Mouse (Mus musculus): Measurements from ENCODE around the gene Tmed6. TPM values are rescaled to one million over a fixed set of nuclear protein-coding genes. Genes with fewer than 3 reads are reported as not detected.
A peak's percentile ranks its signal among the peaks of the same experiment; 100 is the strongest.
"Not testable (repeated sequence)": the region's sequence is repeated elsewhere in the genome, so short reads cannot be mapped to it uniquely, and the experiment has no call there.

Gene Tmed6
- total RNA-seq, 2 experiments from 2014 or later, result not detected

DNA sequence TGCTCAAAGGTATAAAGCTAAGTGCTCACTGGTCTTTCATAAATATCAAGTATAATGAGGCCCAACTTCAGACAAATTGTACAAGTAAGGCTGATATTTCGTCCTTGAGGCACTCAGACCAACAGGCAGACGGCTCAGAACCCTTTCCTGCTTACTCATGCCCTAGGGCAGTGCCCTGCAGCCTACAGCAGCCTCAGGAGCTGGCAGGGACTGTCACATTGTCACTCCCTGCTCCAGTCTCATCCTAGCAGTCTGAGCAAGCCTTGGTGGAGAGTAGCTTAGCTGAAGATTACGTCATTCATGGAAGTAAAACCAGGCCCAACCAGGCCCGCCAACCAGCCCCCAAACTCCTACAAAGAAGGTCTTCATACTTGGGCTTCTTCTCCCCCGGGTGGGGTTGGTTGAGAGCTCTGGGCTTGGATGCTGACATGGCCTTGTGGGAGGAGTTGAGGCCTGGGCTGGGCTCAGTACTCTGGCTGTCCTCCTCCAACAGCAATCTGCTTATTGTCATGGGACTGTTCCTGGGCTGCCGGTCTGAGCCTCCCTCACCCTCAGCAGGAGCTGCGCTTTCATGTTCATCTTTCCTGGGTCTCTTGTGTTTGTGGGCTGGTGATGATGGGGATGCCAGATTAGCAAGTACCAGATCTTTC lies 10.9 kb upstream of the Tmed6 start:
- no peak for ATAC-seq (replicated peaks; ENCODE audit: low FRiP score, poor library complexity, severe bottlenecking)

DNA sequence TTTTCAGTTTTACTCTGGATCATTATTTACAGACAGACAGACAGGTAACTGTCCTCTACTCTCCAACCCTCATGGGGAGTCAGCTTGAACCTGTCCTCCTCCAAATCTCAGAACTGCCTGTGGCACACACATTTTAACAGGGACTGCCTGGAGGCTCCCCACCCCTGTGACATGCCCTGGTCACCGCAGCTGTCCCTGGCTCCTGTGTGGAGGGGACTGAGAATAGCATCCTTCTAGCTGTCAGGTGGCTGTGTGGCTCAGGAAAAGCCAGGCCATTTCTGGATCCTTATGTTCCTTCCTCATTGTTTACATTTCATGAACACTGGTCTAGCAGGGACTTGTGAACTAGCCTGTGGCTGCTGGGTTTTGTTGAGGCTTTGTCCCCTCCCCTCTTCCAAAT lies 8.7 kb upstream of the Tmed6 start:
- no peak for ATAC-seq (replicated peaks; ENCODE audit: low FRiP score, poor library complexity, severe bottlenecking)

- no peak for ATAC-seq (replicated peaks; ENCODE audit: low FRiP score, poor library complexity, severe bottlenecking)
Measured at GRCm38 (mm10) chr8:107073706-107074105, 8.3 kb upstream of the Tmed6 start.

GRCm38 (mm10) chr8:107062613-107063012 lies 2.8 kb downstream of the Tmed6 start:
- ATAC-seq (replicated peaks; ENCODE audit: low FRiP score, poor library complexity, severe bottlenecking), result no peak

GRCm38 (mm10) chr8:107056973-107057369 lies 8.5 kb downstream of the Tmed6 start:
- ATAC-seq (replicated peaks; ENCODE audit: low FRiP score, poor library complexity, severe bottlenecking), result peak; percentile 48

GRCm38 (mm10) chr8:107056076-107056972 lies 9.1 kb downstream of the Tmed6 start, which contains the start of the genes Cog8 and Nip7:
Gene Cog8, minus strand, starts transcription at chr8:107056689.
Gene Nip7, plus strand, starts transcription at chr8:107056877.
- peak; percentile 97 for ATAC-seq (replicated peaks; ENCODE audit: low FRiP score, poor library complexity, severe bottlenecking)

GRCm38 (mm10) chr8:107052046-107052445 lies 13.4 kb downstream of the Tmed6 start:
- ATAC-seq (replicated peaks; ENCODE audit: low FRiP score, poor library complexity, severe bottlenecking), result no peak

GRCm38 (mm10) chr8:107049480-107049879 lies 16.0 kb downstream of the Tmed6 start:
- no peak for ATAC-seq (replicated peaks; ENCODE audit: low FRiP score, poor library complexity, severe bottlenecking)

GRCm38 (mm10) chr8:107048061-107048941 lies 17.1 kb downstream of the Tmed6 start, which contains the start of gene Pdf:
Gene Pdf, minus strand, starts transcription at chr8:107048614.
- ATAC-seq (replicated peaks; ENCODE audit: low FRiP score, poor library complexity, severe bottlenecking), result peak; percentile 40; the same call in 1 of the 2 replicates

GRCm38 (mm10) chr8:107046976-107047375 lies 18.5 kb downstream of the Tmed6 start:
- no peak for ATAC-seq (replicated peaks; ENCODE audit: low FRiP score, poor library complexity, severe bottlenecking)

DNA sequence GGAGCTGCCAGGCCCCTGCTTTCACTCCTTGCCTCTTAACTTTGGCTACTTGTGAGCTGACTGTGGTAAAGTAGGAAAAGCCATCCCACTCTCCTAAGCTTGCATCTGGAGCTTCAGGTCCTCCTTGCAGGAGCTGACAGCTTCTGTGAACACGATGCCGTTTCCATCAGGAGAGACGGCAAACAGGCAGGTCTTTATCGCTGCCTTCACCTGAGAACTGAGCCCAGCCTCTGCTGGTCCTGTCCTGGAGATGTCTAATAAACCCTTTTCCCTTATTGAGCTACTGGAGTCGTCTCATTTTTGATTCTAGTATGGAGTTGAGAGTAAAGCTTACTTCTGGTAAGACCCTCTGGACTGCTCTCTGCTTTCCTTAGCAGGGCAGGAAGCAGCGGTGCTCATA lies 20.0 kb downstream of the Tmed6 start:
- no peak for ATAC-seq (replicated peaks; ENCODE audit: low FRiP score, poor library complexity, severe bottlenecking)

GRCm38 (mm10) chr8:107040632-107041031 lies 24.8 kb downstream of the Tmed6 start:
- no peak for ATAC-seq (replicated peaks; ENCODE audit: low FRiP score, poor library complexity, severe bottlenecking)

DNA sequence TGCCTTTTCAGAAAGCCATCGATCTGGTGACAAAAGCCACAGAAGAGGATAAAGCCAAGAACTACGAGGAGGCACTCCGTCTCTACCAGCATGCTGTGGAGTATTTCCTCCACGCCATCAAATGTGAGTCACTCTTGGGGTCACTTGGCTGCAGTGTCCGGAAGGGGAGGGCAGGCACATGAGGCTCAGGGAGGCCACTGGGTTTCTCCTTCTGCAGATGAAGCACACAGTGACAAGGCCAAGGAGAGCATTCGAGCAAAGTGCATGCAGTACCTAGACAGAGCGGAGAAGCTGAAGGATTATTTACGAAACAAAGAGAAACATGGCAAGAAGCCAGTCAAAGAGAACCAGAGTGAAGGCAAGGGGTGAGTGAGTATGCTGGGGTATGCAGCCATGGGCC lies 28.8 kb downstream of the Tmed6 start:
- ATAC-seq (replicated peaks; ENCODE audit: low FRiP score, poor library complexity, severe bottlenecking), result no peak

DNA sequence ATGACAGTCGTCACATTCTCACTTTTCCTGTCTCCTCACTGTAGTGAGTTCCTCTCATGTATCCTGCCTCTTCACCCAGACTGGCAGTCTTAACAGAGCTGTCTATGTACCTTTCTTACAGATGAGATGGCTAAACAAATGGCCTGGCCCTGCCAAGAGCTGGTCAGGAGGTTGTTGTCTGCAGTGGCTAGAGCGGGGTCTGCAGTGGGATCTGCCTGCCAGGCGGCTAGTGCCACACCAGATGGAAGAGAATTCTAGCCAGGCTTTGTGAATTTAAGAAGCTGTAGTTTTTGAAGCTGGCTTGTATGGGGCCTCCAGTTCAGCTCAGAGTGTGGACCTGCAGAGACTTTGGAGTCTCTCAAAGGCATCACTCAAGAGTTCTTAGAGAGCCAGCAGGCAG lies 29.8 kb downstream of the Tmed6 start:
- no peak for ATAC-seq (replicated peaks; ENCODE audit: low FRiP score, poor library complexity, severe bottlenecking)

DNA sequence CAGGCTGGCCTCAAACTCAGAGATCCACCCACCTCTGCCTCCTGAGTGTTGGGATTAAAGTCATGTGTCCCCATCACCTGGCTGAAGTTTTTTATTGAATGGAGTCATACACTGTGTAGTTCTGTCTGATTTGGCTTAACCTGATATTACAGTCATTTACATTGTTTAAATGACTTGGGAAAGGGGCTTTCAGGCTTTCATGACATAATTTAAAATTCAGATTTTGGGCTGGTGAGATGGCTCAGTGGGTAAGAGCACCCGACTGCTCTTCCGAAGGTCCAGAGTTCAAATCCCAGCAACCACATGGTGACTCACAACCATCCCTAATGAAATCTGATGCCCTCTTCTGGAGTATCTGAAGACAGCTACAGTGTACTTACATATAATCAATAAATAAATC lies 31.8 kb downstream of the Tmed6 start:
- ATAC-seq (replicated peaks; ENCODE audit: low FRiP score, poor library complexity, severe bottlenecking), result not testable (repeated sequence)

DNA sequence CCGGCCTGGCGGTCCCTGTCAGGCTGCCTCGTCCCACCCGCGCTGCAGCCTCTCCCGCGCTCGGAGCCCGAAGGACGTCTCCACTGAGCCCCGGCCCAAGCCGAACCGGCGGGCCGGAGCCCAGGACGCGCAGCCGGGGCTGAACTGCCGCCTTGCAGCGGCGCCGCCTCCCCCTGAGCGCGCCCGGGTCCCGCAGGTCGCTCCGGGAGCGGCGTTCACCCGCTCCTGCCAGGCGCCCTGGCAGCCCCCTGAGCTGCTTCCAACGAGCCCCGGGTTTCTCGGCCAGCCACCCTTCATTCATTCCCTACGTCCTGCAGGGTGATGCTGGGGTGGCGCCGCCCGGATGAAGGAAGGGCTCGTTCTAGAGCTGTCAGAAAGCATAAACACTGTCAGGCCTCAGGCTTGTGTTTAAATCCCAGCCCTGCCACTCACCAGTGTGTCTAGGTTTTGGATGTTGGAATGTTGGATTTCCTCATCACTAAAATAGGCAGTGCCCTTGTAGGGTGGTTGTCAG lies 33.8 kb downstream of the Tmed6 start:
- peak; percentile 70 for ATAC-seq (replicated peaks; ENCODE audit: low FRiP score, poor library complexity, severe bottlenecking)

- peak; percentile 88 for ATAC-seq (replicated peaks; ENCODE audit: low FRiP score, poor library complexity, severe bottlenecking)
Measured at GRCm38 (mm10) chr8:107030650-107031576, 34.5 kb downstream of the Tmed6 start, which contains the start of gene Vps4a. Gene Vps4a, plus strand, starts transcription at chr8:107031222.

DNA sequence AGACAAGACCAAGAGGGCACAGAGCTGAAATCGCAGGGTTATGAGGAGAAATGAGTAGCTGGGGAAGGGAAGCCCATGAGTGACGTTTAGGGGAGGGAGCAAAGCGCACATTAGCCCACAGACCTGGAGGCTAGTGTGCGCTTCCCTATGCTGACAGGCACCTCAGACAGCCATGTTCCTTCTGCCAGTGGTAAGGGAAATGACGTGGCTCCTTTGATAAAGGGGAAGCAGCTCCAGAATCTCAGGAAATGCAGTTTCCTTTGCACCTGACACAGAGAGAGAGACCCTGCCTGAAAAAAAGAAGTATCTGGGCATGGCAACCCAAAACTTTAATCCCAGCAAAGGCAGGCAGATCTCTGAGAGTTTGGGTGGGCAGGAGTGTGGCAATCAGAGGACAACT lies 35.4 kb downstream of the Tmed6 start:
- no peak for ATAC-seq (replicated peaks; ENCODE audit: low FRiP score, poor library complexity, severe bottlenecking)

GRCm38 (mm10) chr8:107029310-107029709 lies 36.1 kb downstream of the Tmed6 start:
- no peak for ATAC-seq (replicated peaks; ENCODE audit: low FRiP score, poor library complexity, severe bottlenecking)
